Mouse (Mus musculus) heart, embryonic 11.5 days (tissue): ENCODE measurements around the gene Kmt5a. TPM values are rescaled to one million over a fixed set of nuclear protein-coding genes. Genes with fewer than 3 reads are reported as not detected.

Experiments used
- ATAC-seq: fragments of 200-750 bp; cut with Nextera tagmentation; replicated peaks from 2 replicates; pipeline ENCODE4 v1.8.0; 2017; ENCODE audit warnings: moderate library complexity; ENCODE audit not compliant: insufficient number of reproducible peaks, low FRiP score, low TSS enrichment
- H3K27ac ChIP-seq: fragments of 300-500 bp; sonication (generic); 2 replicates; pipeline ENCODE4 v1.5.1; 2014; ENCODE audit warnings: mild to moderate bottlenecking, low read depth, low read length
- H3K27me3 ChIP-seq: fragments of 300-500 bp; sonication (generic); 2 replicates; pipeline ENCODE4 v1.6.1; 2014; ENCODE audit warnings: mild to moderate bottlenecking, low read length, mixed read lengths; ENCODE audit not compliant: control insufficient read depth, insufficient read depth
- H3K36me3 ChIP-seq: fragments of 300-500 bp; sonication (generic); 2 replicates; pipeline ENCODE4 v1.6.1; 2014; ENCODE audit warnings: mild to moderate bottlenecking, low read length, moderate library complexity, mixed read lengths; ENCODE audit not compliant: control insufficient read depth, insufficient read depth
- H3K4me1 ChIP-seq: fragments of 300-500 bp; sonication (generic); 2 replicates; pipeline ENCODE4 v1.6.1; 2014; ENCODE audit warnings: low read length; ENCODE audit not compliant: control insufficient read depth, insufficient read depth
- H3K4me2 ChIP-seq: fragments of 300-500 bp; sonication (generic); 2 replicates; pipeline ENCODE4 v1.6.1; 2014; ENCODE audit warnings: mild to moderate bottlenecking, moderate library complexity
- H3K4me3 ChIP-seq: fragments of 300-500 bp; sonication (generic); 2 replicates; pipeline ENCODE4 v1.5.1; 2014; ENCODE audit warnings: low read depth, low read length
- H3K9ac ChIP-seq: fragments of 300-500 bp; sonication (generic); 2 replicates; pipeline ENCODE4 v1.6.1; 2014; ENCODE audit warnings: mild to moderate bottlenecking, low read depth, low read length, moderate library complexity
- H3K9me3 ChIP-seq: fragments of 300-500 bp; sonication (generic); replicated peaks from 2 replicates; pipeline ENCODE4 v1.6.1; 2016; ENCODE audit warnings: low read length; ENCODE audit not compliant: control insufficient read depth
- WGBS: fragments of 180-500 bp; shearing (Covaris S2); extraction: QIAGEN DNeasy Blood & Tissue Kit; methylation state at CpG from one replicate; pipeline ENCODE4 v1.1.7; 2014; ENCODE audit not compliant: insufficient replicate concordance; 5-methylcytosine and 5-hydroxymethylcytosine counted together
- polyA plus RNA-seq: library from polyadenylated mRNA; unstranded; fragments of >200 nt; fragmentation: Nextera tagmentation; extraction: Ambion mirVana; gene quantifications from 2 replicates; pipeline ENCODE4 v1.2.1, GENCODE M21; 2014

The Kmt5a gene
- polyA plus RNA-seq, 1 experiment from 2014 or later, result 93.9 TPM

DNA sequence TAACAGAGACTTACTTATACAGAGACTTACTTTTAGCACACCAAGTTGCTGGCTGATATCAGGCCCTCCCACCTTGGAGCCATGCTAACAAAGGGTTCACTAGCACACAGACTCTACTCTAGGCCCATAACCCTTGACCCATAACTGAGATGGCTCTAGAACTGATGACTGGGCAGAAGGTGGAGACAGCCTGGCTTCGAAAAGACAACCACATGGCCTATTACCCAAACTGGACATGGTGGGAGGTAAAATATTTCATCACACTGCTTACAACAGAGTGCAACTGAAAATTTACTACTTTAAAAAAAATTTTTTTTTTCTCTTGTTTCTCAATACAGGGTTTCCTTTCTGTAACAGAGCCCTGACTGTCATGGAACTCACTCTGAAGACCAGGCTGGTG, 28.0 kb downstream of the Kmt5a start:
- WGBS, result 80% methylated on average over 1 of the region's 1 CpGs
- Histone ChIP-seq H3K4me2 (no peak overlapping the region), H3K36me3 (peaks cover 3% of the 10 kb centered on the region), H3K27ac (no peak overlapping the region), H3K4me1 (no peaks in the 10 kb centered on the region), H3K4me3 (no peak overlapping the region), H3K9ac (no peak overlapping the region), H3K27me3 (no peaks in the 10 kb centered on the region), H3K9me3 (no peaks in the 10 kb centered on the region)
- ATAC-seq, result no peak

DNA sequence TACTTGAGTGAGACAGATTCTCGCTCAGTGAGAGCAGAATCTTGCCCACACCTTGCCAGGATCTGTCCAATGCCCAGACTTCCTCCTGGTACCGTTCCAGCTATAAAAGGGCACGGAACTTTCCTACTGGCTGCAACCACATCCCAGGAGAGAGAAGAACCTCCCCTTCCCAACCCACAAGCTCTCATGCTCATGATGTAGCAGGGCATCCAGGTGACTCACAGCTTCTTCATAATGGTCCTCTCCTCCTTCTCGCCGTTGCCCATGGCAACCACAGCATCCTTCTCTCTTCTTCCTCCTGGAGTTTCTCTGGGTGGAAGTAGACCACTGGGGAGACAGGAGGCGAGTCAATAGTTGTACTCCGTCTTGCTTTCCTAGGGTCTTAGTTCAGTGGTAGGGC, 28.6 kb downstream of the Kmt5a start:
- no peak overlapping the region for H3K27ac ChIP-seq
- H3K4me3 ChIP-seq, result no peak overlapping the region
- no peaks in the 10 kb centered on the region for H3K9me3 ChIP-seq
- no peaks in the 10 kb centered on the region; the same call in 1 of the 2 replicates for H3K36me3 ChIP-seq
- H3K4me1 ChIP-seq, result no peaks in the 10 kb centered on the region
- 89% methylated on average over 7 of the region's 7 CpGs for WGBS
- H3K4me2 ChIP-seq, result no peak overlapping the region
- H3K9ac ChIP-seq, result no peak overlapping the region
- ATAC-seq, result no peak
- no peaks in the 10 kb centered on the region for H3K27me3 ChIP-seq

DNA sequence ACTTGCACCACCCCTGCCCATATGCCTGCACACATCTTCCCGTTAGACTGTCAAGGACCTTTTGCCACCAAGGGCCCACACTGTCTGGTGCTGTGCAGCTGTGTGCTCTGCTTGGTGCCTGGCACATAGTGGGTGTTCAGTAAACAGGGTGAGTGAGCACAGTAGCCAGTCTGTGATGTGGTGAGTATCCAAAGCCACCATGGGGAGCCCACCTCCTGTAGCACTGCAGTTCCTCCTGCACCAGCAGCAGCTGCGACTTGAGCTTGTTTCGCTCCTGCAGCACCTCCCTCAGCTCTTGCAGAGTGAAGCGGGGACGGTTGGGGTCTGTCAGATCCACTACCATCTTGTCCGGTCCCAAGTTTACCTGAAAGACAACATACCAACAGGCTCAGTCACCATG, 29.8 kb downstream of the Kmt5a start:
- Histone ChIP-seq H3K4me1 (no peaks in the 10 kb centered on the region), H3K9me3 (no peaks in the 10 kb centered on the region), H3K4me2 (no peak overlapping the region), H3K27me3 (no peaks in the 10 kb centered on the region), H3K9ac (no peak overlapping the region), H3K27ac (no peak overlapping the region), H3K4me3 (no peak overlapping the region), H3K36me3 (no peaks in the 10 kb centered on the region; the same call in 1 of the 2 replicates)
- WGBS, result 86% methylated on average over 6 of the region's 6 CpGs
- no peak for ATAC-seq

DNA sequence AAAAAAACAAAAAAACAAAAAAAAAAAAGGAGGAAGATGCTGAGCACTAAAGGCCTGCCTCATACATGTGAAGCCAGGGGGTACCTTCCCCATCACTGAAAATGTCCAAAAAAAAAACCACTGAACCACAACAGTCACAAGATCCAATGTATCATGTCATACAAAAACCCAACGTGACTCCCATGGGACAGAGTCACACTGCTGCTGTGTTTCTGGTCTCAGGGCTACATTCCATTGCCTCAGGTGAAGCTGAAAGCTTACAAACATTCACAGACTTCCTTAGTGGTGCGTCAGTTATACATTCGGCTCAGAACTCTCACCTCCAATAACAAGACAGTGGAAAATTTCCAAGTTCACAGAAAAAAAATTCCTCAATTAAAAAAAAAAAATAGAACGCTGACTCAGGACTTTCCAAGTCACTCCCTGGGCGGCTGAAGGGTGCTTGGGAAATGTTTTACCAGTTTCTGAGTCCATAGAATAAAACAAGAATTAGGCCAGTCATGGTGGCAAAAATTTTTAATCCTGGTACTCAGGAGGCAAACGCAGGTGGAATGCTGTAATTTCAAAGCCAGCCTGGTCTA, 31.0 kb downstream of the Kmt5a start:
- H3K4me3 ChIP-seq, result no peak overlapping the region
- no peak for ATAC-seq
- H3K27me3 ChIP-seq, result no peaks in the 10 kb centered on the region
- WGBS, result 80% methylated on average over 6 of the region's 6 CpGs
- H3K36me3 ChIP-seq, result no peaks in the 10 kb centered on the region; the same call in 1 of the 2 replicates
- no peak overlapping the region for H3K27ac ChIP-seq
- no peaks in the 10 kb centered on the region for H3K9me3 ChIP-seq
- H3K9ac ChIP-seq, result no peak overlapping the region
- no peak overlapping the region for H3K4me2 ChIP-seq
- H3K4me1 ChIP-seq, result peaks cover 4% of the 10 kb centered on the region; the same call in 1 of the 2 replicates

DNA sequence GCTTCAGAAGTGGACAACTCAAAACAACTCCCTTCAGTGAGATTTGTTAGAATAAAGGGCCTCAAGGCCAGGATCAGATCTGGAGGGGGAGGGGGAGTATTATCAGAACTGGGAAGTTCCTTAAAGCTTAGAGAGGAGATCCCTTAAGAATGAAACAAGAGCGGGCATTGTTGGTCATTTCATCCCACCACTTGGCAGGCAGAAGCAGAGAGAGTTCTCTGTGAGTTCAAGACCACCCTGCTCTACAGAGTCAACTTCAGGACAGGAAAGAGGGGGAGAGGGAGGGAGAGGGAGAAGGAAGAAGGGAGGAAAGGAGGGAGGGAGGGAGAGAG, 39.1 kb downstream of the Kmt5a start:
- 64% methylated on average over 1 of the region's 1 CpGs for WGBS
- no peak for ATAC-seq
- H3K9ac ChIP-seq, result no peak overlapping the region

DNA sequence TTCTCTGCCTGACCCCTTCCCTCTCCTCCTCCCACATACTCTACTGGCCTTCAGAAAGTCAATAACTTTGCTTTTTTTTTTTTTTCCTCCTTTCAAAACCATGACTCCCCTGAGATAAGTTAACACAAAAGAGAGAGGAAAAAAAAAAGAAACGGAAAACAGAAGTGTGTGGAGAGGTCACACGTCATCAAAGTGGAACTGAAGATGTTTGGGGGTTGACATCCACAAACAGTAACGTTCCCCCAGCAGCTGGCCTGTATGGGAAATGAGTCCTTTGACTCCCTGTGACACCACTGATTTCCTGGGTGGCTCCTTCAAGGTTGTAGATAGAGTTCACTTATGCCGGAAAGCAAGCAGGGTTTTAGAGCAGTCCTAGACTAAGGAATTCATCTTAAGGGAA, 40.4 kb downstream of the Kmt5a start:
- no peak overlapping the region for H3K4me2 ChIP-seq
- no peak overlapping the region for H3K4me3 ChIP-seq
- H3K9ac ChIP-seq, result no peak overlapping the region
- H3K9me3 ChIP-seq, result no peaks in the 10 kb centered on the region
- no peaks in the 10 kb centered on the region for H3K36me3 ChIP-seq
- peaks cover 9% of the 10 kb centered on the region for H3K4me1 ChIP-seq
- ATAC-seq, result no peak
- H3K27ac ChIP-seq, result no peak overlapping the region
- WGBS, result 47% methylated on average over 4 of the region's 4 CpGs
- H3K27me3 ChIP-seq, result no peaks in the 10 kb centered on the region

More for the DNA sequence above, 39.1 kb downstream of the Kmt5a start:
- no peaks in the 10 kb centered on the region for H3K27me3 ChIP-seq
- no peak overlapping the region for H3K4me2 ChIP-seq
- peak overlapping the region; percentile 47 for H3K27ac ChIP-seq
- H3K4me3 ChIP-seq, result no peak overlapping the region
- H3K4me1 ChIP-seq, result peaks cover 7% of the 10 kb centered on the region
- H3K9me3 ChIP-seq, result no peaks in the 10 kb centered on the region
- H3K36me3 ChIP-seq, result no peaks in the 10 kb centered on the region

DNA sequence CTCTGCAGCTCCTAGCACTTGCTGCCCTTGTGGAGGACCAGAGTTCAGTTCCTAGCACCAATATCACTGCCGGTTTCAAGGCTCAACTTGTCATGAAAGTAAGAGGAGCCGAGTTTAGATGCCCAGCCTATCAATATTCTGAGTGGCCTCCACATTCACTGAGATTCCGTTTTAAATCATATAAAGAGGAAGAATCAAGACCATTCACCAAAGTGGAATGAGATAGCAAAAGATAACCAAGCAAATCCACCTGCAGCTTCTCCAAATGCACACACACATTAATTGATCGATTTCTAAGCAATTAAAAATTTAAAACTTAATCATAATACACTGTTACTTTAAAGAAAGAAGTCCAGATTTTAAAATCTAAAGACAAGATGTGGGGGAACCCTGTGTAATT, 42.0 kb downstream of the Kmt5a start:
- no peaks in the 10 kb centered on the region for H3K9me3 ChIP-seq
- H3K27me3 ChIP-seq, result no peaks in the 10 kb centered on the region
- H3K9ac ChIP-seq, result no peak overlapping the region
- ATAC-seq, result no peak
- H3K4me2 ChIP-seq, result no peak overlapping the region
- no peak overlapping the region for H3K27ac ChIP-seq
- no peaks in the 10 kb centered on the region for H3K36me3 ChIP-seq
- no peak overlapping the region for H3K4me3 ChIP-seq
- H3K4me1 ChIP-seq, result peaks cover 5% of the 10 kb centered on the region
- 91% methylated on average over 4 of the region's 4 CpGs for WGBS

DNA sequence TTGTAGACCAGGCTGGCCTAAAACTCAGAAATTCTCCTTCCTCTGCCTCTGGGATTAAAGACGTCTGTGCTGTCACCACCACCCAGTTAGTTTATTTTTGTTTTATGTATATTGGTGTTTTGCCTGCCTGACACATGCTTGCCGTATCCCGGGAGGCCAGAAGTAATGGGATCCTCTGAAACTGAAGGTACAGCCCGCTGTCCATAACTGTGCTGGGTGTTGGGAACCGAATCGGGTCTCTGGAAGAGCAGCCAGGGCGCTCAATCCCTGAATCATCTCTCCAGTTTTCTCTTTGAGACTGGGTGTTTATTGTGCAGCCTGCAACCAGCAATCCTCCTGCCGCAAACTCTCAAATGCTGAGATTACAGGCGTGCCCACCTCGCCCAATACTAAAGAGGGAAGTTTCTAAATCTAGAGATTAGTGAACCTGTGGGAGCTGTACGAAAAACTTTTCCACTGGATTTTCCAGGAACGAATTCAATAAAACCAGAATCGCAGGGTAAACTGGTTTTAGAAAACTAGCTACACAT, 42.8 kb downstream of the Kmt5a start:
- ATAC-seq, result no peak
- H3K9me3 ChIP-seq, result no peaks in the 10 kb centered on the region
- H3K27me3 ChIP-seq, result no peaks in the 10 kb centered on the region
- 8% methylated on average over 13 of the region's 13 CpGs for WGBS
- H3K4me3 ChIP-seq, result peak overlapping the region; percentile 68
- H3K27ac ChIP-seq, result peak overlapping the region; percentile 94
- H3K4me2 ChIP-seq, result peak overlapping the region; percentile 71
- peak overlapping the region; percentile 85 for H3K9ac ChIP-seq
- peaks cover 5% of the 10 kb centered on the region; the same call in 1 of the 2 replicates for H3K4me1 ChIP-seq
- no peaks in the 10 kb centered on the region for H3K36me3 ChIP-seq
